Mouse (Mus musculus) R1 (cell line): ENCODE data around the gene Nit1.

Experiments used
- DNase-seq: peaks from one replicate; pipeline ENCODE4 v3.0.0-alpha.2; 2018; ENCODE audit warnings: low read depth, low spot score

Gene Nit1

GRCm38 (mm10) chr1:171345225-171346094, at the start of gene Nit1, which contains the start of gene Pfdn2:
Gene Nit1 (minus strand): TSS chr1:171345646.
Gene Pfdn2 (plus strand): TSS chr1:171345670.
- DNase-seq: peak; percentile 95

- peak; percentile 59 for DNase-seq
Observed at GRCm38 (mm10) chr1:171390101-171390500, 44.7 kb upstream of the Nit1 start.

- DNase-seq: peak; percentile 66
Observed at GRCm38 (mm10) chr1:171388376-171389102, 43.1 kb upstream of the Nit1 start, which contains the start of gene Arhgap30. Gene Arhgap30 (plus strand): TSS chr1:171388954.

- DNase-seq: peak; percentile 70
Observed at GRCm38 (mm10) chr1:171387099-171387498, 41.7 kb upstream of the Nit1 start.

- DNase-seq: no peak
Observed at GRCm38 (mm10) chr1:171385171-171385570, 39.7 kb upstream of the Nit1 start.

GRCm38 (mm10) chr1:171384361-171384760, 38.9 kb upstream of the Nit1 start:
- no peak for DNase-seq

- no peak for DNase-seq
Observed at GRCm38 (mm10) chr1:171382096-171382620, 36.7 kb upstream of the Nit1 start.

- DNase-seq: peak; percentile 90
Observed at GRCm38 (mm10) chr1:171379935-171380599, 34.6 kb upstream of the Nit1 start.

GRCm38 (mm10) chr1:171378298-171378697, 32.9 kb upstream of the Nit1 start:
- DNase-seq: no peak

- DNase-seq: no peak
Observed at GRCm38 (mm10) chr1:171375646-171376097, 30.2 kb upstream of the Nit1 start.

GRCm38 (mm10) chr1:171373946-171374345, 28.5 kb upstream of the Nit1 start:
- DNase-seq: no peak

GRCm38 (mm10) chr1:171372880-171373279, 27.4 kb upstream of the Nit1 start:
- DNase-seq: no peak

- no peak for DNase-seq
Observed at GRCm38 (mm10) chr1:171369845-171370556, 24.6 kb upstream of the Nit1 start, which contains the start of gene Nectin4. Gene Nectin4 (plus strand): TSS chr1:171370099.

- DNase-seq: no peak
Observed at GRCm38 (mm10) chr1:171365934-171366333, 20.5 kb upstream of the Nit1 start.

- peak; percentile 89 for DNase-seq
Observed at GRCm38 (mm10) chr1:171361106-171362103, 16.0 kb upstream of the Nit1 start.

- DNase-seq: peak; percentile 98
Observed at GRCm38 (mm10) chr1:171360656-171361055, 15.2 kb upstream of the Nit1 start, which contains the start of gene Klhdc9. Gene Klhdc9 (minus strand): TSS chr1:171360798.

- DNase-seq: no peak
Observed at GRCm38 (mm10) chr1:171360253-171360652, 14.8 kb upstream of the Nit1 start.

- DNase-seq: peak; percentile 60
Observed at GRCm38 (mm10) chr1:171358421-171358820, 13.0 kb upstream of the Nit1 start.

- DNase-seq: no peak
Observed at GRCm38 (mm10) chr1:171356814-171357213, 11.4 kb upstream of the Nit1 start.
